Mouse (Mus musculus) common myeloid progenitor, adult 5-6 weeks (primary cell): ENCODE data around the gene Fezf1. TPM values are rescaled to one million over a fixed set of nuclear protein-coding genes. Genes with fewer than 3 reads are reported as not detected.
A peak's percentile ranks its signal among the peaks of the same experiment; 100 is the strongest.

Experiments used
- ATAC-seq: replicated peaks from 2 replicates; pipeline ENCODE4 v1.8.0; 2016; ENCODE audit warnings: low read depth, mild to moderate bottlenecking, moderate TSS enrichment, inconsistent platforms; ENCODE audit not compliant: poor library complexity, severe bottlenecking
- total RNA-seq: library from RNA; stranded (forward); fragments of 200-1000, 187-1606 nt; gene quantifications from 2 replicates; pipeline ENCODE4 v1.2.3, GENCODE M21; 2017

Fezf1 gene
- not detected in 2 replicates for total RNA-seq

GRCm38 (mm10) chr6:23248313-23249052 lies at the start of gene Fezf1:
Gene Fezf1, minus strand, starts transcription at chr6:23248362.
- no peak for ATAC-seq

GRCm38 (mm10) chr6:23294685-23295084 lies 46.5 kb upstream of the Fezf1 start:
- ATAC-seq = no peak

- no peak for ATAC-seq
Observed at GRCm38 (mm10) chr6:23288752-23289151, 40.6 kb upstream of the Fezf1 start.

GRCm38 (mm10) chr6:23281514-23281820 lies 33.3 kb upstream of the Fezf1 start:
- no peak for ATAC-seq

GRCm38 (mm10) chr6:23280811-23281513 lies 32.8 kb upstream of the Fezf1 start:
- ATAC-seq = no peak

- ATAC-seq = no peak
Observed at GRCm38 (mm10) chr6:23273483-23273882, 25.3 kb upstream of the Fezf1 start.

GRCm38 (mm10) chr6:23272979-23273378 lies 24.8 kb upstream of the Fezf1 start:
- ATAC-seq = no peak

GRCm38 (mm10) chr6:23272542-23272941 lies 24.4 kb upstream of the Fezf1 start:
- ATAC-seq = no peak

- no peak for ATAC-seq
Observed at GRCm38 (mm10) chr6:23260738-23261050, 12.5 kb upstream of the Fezf1 start.

GRCm38 (mm10) chr6:23260016-23260737 lies 12.0 kb upstream of the Fezf1 start:
- ATAC-seq = 0 out of 2 replicates have a peak, but pooled peaks have one; percentile 32

GRCm38 (mm10) chr6:23257981-23258380 lies 9.8 kb upstream of the Fezf1 start:
- no peak for ATAC-seq

- ATAC-seq = peak; percentile 24; the same call in 1 of the 2 replicates
Observed at GRCm38 (mm10) chr6:23255161-23255560, 7.0 kb upstream of the Fezf1 start.

GRCm38 (mm10) chr6:23254644-23255043 lies 6.5 kb upstream of the Fezf1 start:
- ATAC-seq = no peak

GRCm38 (mm10) chr6:23253353-23254311 lies 5.5 kb upstream of the Fezf1 start:
- ATAC-seq = no peak

- ATAC-seq = no peak
Observed at GRCm38 (mm10) chr6:23252196-23253135, 4.3 kb upstream of the Fezf1 start.

GRCm38 (mm10) chr6:23251431-23251830 lies 3.3 kb upstream of the Fezf1 start:
- ATAC-seq = no peak

- no peak for ATAC-seq
Observed at GRCm38 (mm10) chr6:23250288-23250955, 2.3 kb upstream of the Fezf1 start.

- ATAC-seq = no peak
Observed at GRCm38 (mm10) chr6:23249616-23250287, 1.6 kb upstream of the Fezf1 start.
